Mouse (Mus musculus) B cell, adult 67 days (primary cell): Measurements from ENCODE around the gene Aipl1. TPM values are rescaled to one million over a fixed set of nuclear protein-coding genes. Genes with fewer than 3 reads are reported as not detected.

Experiments used
- total RNA-seq, 2 experiments: library from RNA; stranded (reverse); gene quantifications; 4 replicates each; pipeline ENCODE4 v1.2.4; 2023

Aipl1 gene
- total RNA-seq: under 1 TPM in 1 of 2 experiments, not detected in 1; 0.24 TPM

GRCm38 (mm10) chr11:72037409-72037808, at the start of gene Aipl1:
Aipl1 (minus strand) TSS chr11:72037509.

GRCm38 (mm10) chr11:72041768-72042607, 4.7 kb upstream of the Aipl1 start, which contains the start of gene Pimreg:
Pimreg (plus strand) TSS chr11:72042032.

Other genes starting within 250 kb of the Aipl1 start
- under 1 TPM in 1 of 2 experiments, not detected in 1; 0.61 TPM for gene Pimreg, start 4.5 kb upstream of the Aipl1 start, total RNA-seq
- gene Pitpnm3, start 98.3 kb upstream of the Aipl1 start, total RNA-seq: not detected
- under 1 TPM; 0.49 to 0.80 TPM for gene Gm43951, start 169.3 kb upstream of the Aipl1 start, total RNA-seq
- 10 to 100 TPM; 17.7 to 21.2 TPM for gene 4933427D14Rik, start 169.9 kb upstream of the Aipl1 start, total RNA-seq
- gene Txndc17, start 170.0 kb upstream of the Aipl1 start, total RNA-seq: 10 to 100 TPM; 22.7 to 28.5 TPM
- 10 to 100 TPM; 31.4 to 37.4 TPM for gene Med31, start 178.1 kb upstream of the Aipl1 start, total RNA-seq
- gene Slc13a5, start 229.7 kb upstream of the Aipl1 start, total RNA-seq: not detected